Mouse (Mus musculus) liver, embryonic 13.5 days (tissue): ENCODE measurements at regions not wholly inside any gene's neighbourhood (a gene's known extent, or its start where the extent isn't known, plus 50 kb on each side); places are given as distances from the start of the nearest gene placed in this dataset.

Experiments
- ATAC-seq: fragments of 200-750 bp; cut with Nextera tagmentation; 2 replicates; pipeline ENCODE4 v1.8.0; 2017; ENCODE audit warnings: low read depth, mild to moderate bottlenecking, moderate number of reproducible peaks, moderate library complexity
- DNase-seq: peaks from one replicate; pipeline ENCODE4 v3.0.0; 2022
- H3K27ac ChIP-seq: fragments of 300-500 bp; sonication (generic); 2 replicates; pipeline ENCODE4 v1.5.1; 2015; ENCODE audit warnings: moderate library complexity, mild to moderate bottlenecking, inconsistent platforms
- H3K27me3 ChIP-seq: fragments of 300-500 bp; sonication (generic); 2 replicates; pipeline ENCODE4 v1.6.1; 2015; ENCODE audit warnings: mild to moderate bottlenecking, inconsistent platforms
- H3K36me3 ChIP-seq: fragments of 300-500 bp; sonication (generic); 2 replicates; pipeline ENCODE4 v1.6.1; 2015; ENCODE audit warnings: mild to moderate bottlenecking, inconsistent platforms
- H3K4me1 ChIP-seq: fragments of 300-500 bp; sonication (generic); replicated peaks from 2 replicates; pipeline ENCODE4 v1.6.1; 2015; ENCODE audit warnings: inconsistent platforms
- H3K4me2 ChIP-seq: fragments of 300-500 bp; sonication (generic); 2 replicates; pipeline ENCODE4 v1.6.1; 2015; ENCODE audit warnings: inconsistent platforms, mild to moderate bottlenecking, moderate library complexity
- H3K4me3 ChIP-seq: fragments of 300-500 bp; sonication (generic); replicated peaks from 2 replicates; pipeline ENCODE4 v1.5.1; 2015; ENCODE audit warnings: mild to moderate bottlenecking, inconsistent platforms
- H3K9ac ChIP-seq: fragments of 300-500 bp; sonication (generic); 2 replicates; pipeline ENCODE4 v1.6.1; 2015; ENCODE audit warnings: mild to moderate bottlenecking, inconsistent platforms
- H3K9me3 ChIP-seq: fragments of 300-500 bp; sonication (generic); replicated peaks from 2 replicates; pipeline ENCODE4 v1.6.1; 2016; ENCODE audit warnings: inconsistent platforms
- WGBS: fragments of 180-500 bp; shearing (Covaris S2); methylation state at CpG from one replicate; pipeline ENCODE4 v1.1.7; 2015; ENCODE audit not compliant: insufficient replicate concordance; 5-methylcytosine and 5-hydroxymethylcytosine counted together

GRCm38 (mm10) chr5:106181726-106182125, 276.2 kb downstream of the Barhl2 start:
- ATAC-seq (no peak), DNase-seq (no peak)
- Histone ChIP-seq H3K27ac (no peak overlapping the region), H3K36me3 (no peaks in the 10 kb centered on the region), H3K4me2 (no peak overlapping the region), H3K27me3 (no peaks in the 10 kb centered on the region), H3K4me1 (no peaks in the 10 kb centered on the region), H3K9me3 (no peaks in the 10 kb centered on the region; the same call in 1 of the 2 replicates), H3K9ac (no peak overlapping the region), H3K4me3 (no peak overlapping the region)
- 80% methylated on average over 23 of the region's 23 CpGs for WGBS

GRCm38 (mm10) chr5:106172162-106172561, 285.8 kb downstream of the Barhl2 start:
- ATAC-seq (no peak), DNase-seq (no peak)
- Histone ChIP-seq H3K4me1 (no peaks in the 10 kb centered on the region), H3K9me3 (no peaks in the 10 kb centered on the region), H3K27me3 (no peaks in the 10 kb centered on the region), H3K36me3 (no peaks in the 10 kb centered on the region), H3K4me3 (no peak overlapping the region), H3K27ac (no peak overlapping the region), H3K9ac (no peak overlapping the region), H3K4me2 (no peak overlapping the region)
- WGBS: 16% methylated on average over 3 of the region's 3 CpGs

GRCm38 (mm10) chr5:106170405-106170804, 287.6 kb downstream of the Barhl2 start:
- H3K36me3 ChIP-seq: no peaks in the 10 kb centered on the region
- ATAC-seq: no peak

GRCm38 (mm10) chr5:106167556-106167955, 290.4 kb downstream of the Barhl2 start:
- Histone ChIP-seq H3K27ac (no peak overlapping the region), H3K9me3 (no peaks in the 10 kb centered on the region), H3K36me3 (no peaks in the 10 kb centered on the region), H3K9ac (no peak overlapping the region), H3K4me1 (no peaks in the 10 kb centered on the region), H3K4me3 (no peak overlapping the region), H3K4me2 (no peak overlapping the region), H3K27me3 (no peaks in the 10 kb centered on the region)
- WGBS: 70% methylated on average over 11 of the region's 11 CpGs
- no peak for ATAC-seq
- no peak for DNase-seq

More at GRCm38 (mm10) chr5:106170405-106170804, 287.6 kb downstream of the Barhl2 start:
- WGBS: 65% methylated on average over 4 of the region's 4 CpGs
- H3K27me3 ChIP-seq: no peaks in the 10 kb centered on the region
- H3K4me1 ChIP-seq: no peaks in the 10 kb centered on the region
- H3K9ac ChIP-seq: no peak overlapping the region
- H3K4me2 ChIP-seq: no peak overlapping the region
- H3K27ac ChIP-seq: no peak overlapping the region
- no peak for DNase-seq
- H3K9me3 ChIP-seq: no peaks in the 10 kb centered on the region
- H3K4me3 ChIP-seq: no peak overlapping the region

GRCm38 (mm10) chr5:106166266-106166665, 289.9 kb downstream of the Zfp326 start:
- no peak for DNase-seq
- no peak overlapping the region for H3K4me3 ChIP-seq
- no peaks in the 10 kb centered on the region for H3K4me1 ChIP-seq
- H3K9ac ChIP-seq: no peak overlapping the region
- no peaks in the 10 kb centered on the region for H3K9me3 ChIP-seq
- WGBS: 42% methylated on average over 5 of the region's 5 CpGs
- H3K27me3 ChIP-seq: no peaks in the 10 kb centered on the region
- H3K4me2 ChIP-seq: no peak overlapping the region
- ATAC-seq: no peak
- H3K36me3 ChIP-seq: no peaks in the 10 kb centered on the region
- H3K27ac ChIP-seq: no peak overlapping the region

GRCm38 (mm10) chr5:106164190-106164589, 287.8 kb downstream of the Zfp326 start:
- no peaks in the 10 kb centered on the region for H3K36me3 ChIP-seq
- no peak overlapping the region for H3K4me3 ChIP-seq
- no peak overlapping the region for H3K9ac ChIP-seq
- no peak overlapping the region for H3K27ac ChIP-seq
- WGBS: 69% methylated on average over 8 of the region's 8 CpGs
- no peak for DNase-seq
- H3K9me3 ChIP-seq: no peaks in the 10 kb centered on the region
- H3K4me1 ChIP-seq: no peaks in the 10 kb centered on the region
- no peak overlapping the region for H3K4me2 ChIP-seq
- no peaks in the 10 kb centered on the region for H3K27me3 ChIP-seq
- ATAC-seq: no peak

- Histone ChIP-seq H3K4me2 (no peak overlapping the region), H3K4me1 (no peaks in the 10 kb centered on the region), H3K9ac (no peak overlapping the region), H3K27ac (no peak overlapping the region), H3K4me3 (no peak overlapping the region), H3K27me3 (no peaks in the 10 kb centered on the region), H3K9me3 (no peaks in the 10 kb centered on the region), H3K36me3 (no peaks in the 10 kb centered on the region)
- WGBS: 44% methylated on average over 12 of the region's 12 CpGs
- DNase-seq (no peak), ATAC-seq (no peak)
Observed at GRCm38 (mm10) chr5:106162981-106163653, 286.8 kb downstream of the Zfp326 start.

- H3K36me3 ChIP-seq: no peaks in the 10 kb centered on the region
- DNase-seq: no peak
- no peak overlapping the region for H3K4me3 ChIP-seq
- H3K4me1 ChIP-seq: no peaks in the 10 kb centered on the region
- no peak overlapping the region for H3K9ac ChIP-seq
- ATAC-seq: no peak
- no peak overlapping the region for H3K4me2 ChIP-seq
- H3K9me3 ChIP-seq: no peaks in the 10 kb centered on the region
- no peak overlapping the region for H3K27ac ChIP-seq
- H3K27me3 ChIP-seq: no peaks in the 10 kb centered on the region
Observed at GRCm38 (mm10) chr5:106139109-106139508, 262.7 kb downstream of the Zfp326 start.

GRCm38 (mm10) chr5:106122928-106123327, 246.6 kb downstream of the Zfp326 start:
- Histone ChIP-seq H3K36me3 (no peaks in the 10 kb centered on the region), H3K4me3 (no peak overlapping the region), H3K4me2 (no peak overlapping the region), H3K4me1 (no peaks in the 10 kb centered on the region), H3K27me3 (no peaks in the 10 kb centered on the region), H3K9me3 (no peaks in the 10 kb centered on the region), H3K27ac (no peak overlapping the region), H3K9ac (no peak overlapping the region)
- no peak for ATAC-seq
- WGBS: 47% methylated on average over 3 of the region's 3 CpGs
- no peak for DNase-seq

GRCm38 (mm10) chr5:106119584-106119983, 243.2 kb downstream of the Zfp326 start:
- H3K4me1 ChIP-seq: no peaks in the 10 kb centered on the region
- 43% methylated on average over 1 of the region's 1 CpGs for WGBS
- no peaks in the 10 kb centered on the region for H3K36me3 ChIP-seq
- H3K9me3 ChIP-seq: no peaks in the 10 kb centered on the region
- no peak overlapping the region for H3K27ac ChIP-seq
- no peak overlapping the region for H3K4me2 ChIP-seq
- DNase-seq (no peak), ATAC-seq (no peak)
- H3K9ac ChIP-seq: no peak overlapping the region
- no peaks in the 10 kb centered on the region for H3K27me3 ChIP-seq
- H3K4me3 ChIP-seq: no peak overlapping the region

GRCm38 (mm10) chr5:106113186-106113585, 236.8 kb downstream of the Zfp326 start:
- ATAC-seq (no peak), DNase-seq (no peak)
- no peaks in the 10 kb centered on the region for H3K4me1 ChIP-seq
- H3K27me3 ChIP-seq: no peaks in the 10 kb centered on the region
- H3K9ac ChIP-seq: no peak overlapping the region
- H3K4me2 ChIP-seq: no peak overlapping the region
- WGBS: 56% methylated on average over 3 of the region's 3 CpGs
- no peaks in the 10 kb centered on the region for H3K36me3 ChIP-seq
- no peaks in the 10 kb centered on the region for H3K9me3 ChIP-seq
- H3K27ac ChIP-seq: no peak overlapping the region
- H3K4me3 ChIP-seq: no peak overlapping the region

GRCm38 (mm10) chr5:106108474-106108971, 232.2 kb downstream of the Zfp326 start:
- Histone ChIP-seq H3K4me2 (no peak overlapping the region), H3K27ac (no peak overlapping the region), H3K36me3 (no peaks in the 10 kb centered on the region), H3K27me3 (no peaks in the 10 kb centered on the region), H3K9me3 (no peaks in the 10 kb centered on the region), H3K9ac (no peak overlapping the region), H3K4me1 (no peaks in the 10 kb centered on the region), H3K4me3 (no peak overlapping the region)
- 49% methylated on average over 8 of the region's 8 CpGs for WGBS
- DNase-seq: no peak
- no peak for ATAC-seq
